Mouse (Mus musculus) right cerebral cortex, adult 18-20 months (tissue): ENCODE measurements around the gene Vwa3a.

ENCODE experiments used
- DNase-seq: peaks from one replicate; pipeline ENCODE4 v3.0.0; 2022; ENCODE audit warnings: mixed read lengths

The Vwa3a gene

GRCm38 (mm10) chr7:120748478-120748877, 9.4 kb downstream of the Vwa3a start:
- no peak for DNase-seq

- DNase-seq: no peak
These were observed 12.2 kb downstream of the Vwa3a start for GRCm38 (mm10) chr7:120751330-120751729.

- peak; percentile 32 for DNase-seq
These were observed 12.8 kb downstream of the Vwa3a start for GRCm38 (mm10) chr7:120751906-120752305.

GRCm38 (mm10) chr7:120754671-120755070, 15.6 kb downstream of the Vwa3a start:
- peak; percentile 75 for DNase-seq

GRCm38 (mm10) chr7:120767369-120767768, 28.3 kb downstream of the Vwa3a start:
- DNase-seq: no peak

GRCm38 (mm10) chr7:120771389-120771788, 32.3 kb downstream of the Vwa3a start:
- no peak for DNase-seq

- DNase-seq: no peak
These were observed 38.9 kb downstream of the Vwa3a start for GRCm38 (mm10) chr7:120778012-120778411.

GRCm38 (mm10) chr7:120795544-120795943, 56.4 kb downstream of the Vwa3a start:
- DNase-seq: no peak

GRCm38 (mm10) chr7:120796369-120796768, 57.3 kb downstream of the Vwa3a start:
- DNase-seq: no peak

- no peak for DNase-seq
These were observed 64.2 kb downstream of the Vwa3a start for GRCm38 (mm10) chr7:120803268-120803667.

- no peak for DNase-seq
These were observed 70.6 kb downstream of the Vwa3a start for GRCm38 (mm10) chr7:120809705-120810104.

- no peak for DNase-seq
These were observed 72.8 kb downstream of the Vwa3a start, which contains the start of gene Gm5737 for GRCm38 (mm10) chr7:120811834-120812415. TSS of gene Gm5737 (plus strand) at chr7:120812365.

- no peak for DNase-seq
These were observed 78.4 kb downstream of the Vwa3a start for GRCm38 (mm10) chr7:120817552-120817951.

- no peak for DNase-seq
These were observed 80.3 kb downstream of the Vwa3a start for GRCm38 (mm10) chr7:120819386-120819785.

- peak; percentile 48 for DNase-seq
These were observed 84.1 kb downstream of the Vwa3a start for GRCm38 (mm10) chr7:120823248-120823647.

- DNase-seq: peak; percentile 37
These were observed 86.0 kb downstream of the Vwa3a start for GRCm38 (mm10) chr7:120825097-120825496.

- DNase-seq: peak; percentile 17
These were observed 87.3 kb downstream of the Vwa3a start for GRCm38 (mm10) chr7:120826408-120826807.

- peak; percentile 70 for DNase-seq
These were observed 91.6 kb downstream of the Vwa3a start for GRCm38 (mm10) chr7:120830431-120831381.

- DNase-seq: no peak
These were observed 95.3 kb downstream of the Vwa3a start for GRCm38 (mm10) chr7:120834426-120834825.

- DNase-seq: peak; percentile 82
These were observed 95.8 kb downstream of the Vwa3a start for GRCm38 (mm10) chr7:120834863-120835372.

GRCm38 (mm10) chr7:120835449-120836359, 96.6 kb downstream of the Vwa3a start:
- peak; percentile 94 for DNase-seq

GRCm38 (mm10) chr7:120836361-120836760, 97.2 kb downstream of the Vwa3a start:
- DNase-seq: no peak
